Mouse (Mus musculus): ENCODE data around the gene Csf3r. TPM values are rescaled to one million over a fixed set of nuclear protein-coding genes. Genes with fewer than 3 reads are reported as not detected.
"Not testable (repeated sequence)": the region's sequence is repeated elsewhere in the genome, so short reads cannot be mapped to it uniquely, and the experiment has no call there.

Csf3r gene
- polyA plus RNA-seq (2014; fragmentation: Nextera tagmentation; extraction: Ambion mirVana): 0.69 and 0.76 TPM in 2 replicates

GRCm38 (mm10) chr4:126024303-126024900 lies at the start of gene Csf3r:
TSS of gene Csf3r (plus strand) at chr4:126024550.
- H3K4me2 ChIP-seq (replicated peaks): no peak within 1 kb of the TSS
- H3K4me1 ChIP-seq (replicated peaks; ENCODE audit: control insufficient read depth, insufficient read depth, low read length): no peaks in the 10 kb centered on the region
- no peak within 1 kb of the TSS for H3K27ac ChIP-seq
- ATAC-seq (ENCODE audit: low FRiP score) (no peak), DNase-seq (ENCODE audit: low spot score) (no peak)
- no peaks in the 10 kb centered on the region for H3K27me3 ChIP-seq (ENCODE audit: control insufficient read depth, insufficient read depth, low read length)
- H3K36me3 ChIP-seq (replicated peaks; ENCODE audit: control insufficient read depth, insufficient read depth): no peaks in the 10 kb centered on the region
- H3K4me3 ChIP-seq (replicated peaks; ENCODE audit: low read length): no peak within 1 kb of the TSS
- no peak within 1 kb of the TSS for H3K9ac ChIP-seq
- 61% methylated on average over 16 of the region's 16 CpGs for WGBS
- H3K9me3 ChIP-seq (ENCODE audit: control insufficient read depth, low read length): no peaks in the 10 kb centered on the region

GRCm38 (mm10) chr4:125977768-125978167 lies 46.6 kb upstream of the Csf3r start:
- H3K9me3 ChIP-seq (ENCODE audit: control insufficient read depth, low read length): no peaks in the 10 kb centered on the region
- no peak for DNase-seq (ENCODE audit: low spot score)
- 67% methylated on average over 9 of the region's 9 CpGs for WGBS
- no peak overlapping the region for H3K27ac ChIP-seq
- no peak overlapping the region for H3K4me3 ChIP-seq (replicated peaks; ENCODE audit: low read length)
- H3K9ac ChIP-seq: no peak overlapping the region
- no peaks in the 10 kb centered on the region for H3K36me3 ChIP-seq (replicated peaks; ENCODE audit: control insufficient read depth, insufficient read depth)
- no peaks in the 10 kb centered on the region for H3K27me3 ChIP-seq (ENCODE audit: control insufficient read depth, insufficient read depth, low read length)
- no peak overlapping the region for H3K4me2 ChIP-seq (replicated peaks)
- H3K4me1 ChIP-seq (replicated peaks; ENCODE audit: control insufficient read depth, insufficient read depth, low read length): peaks cover 4% of the 10 kb centered on the region; the same call in 1 of the 2 replicates
- ATAC-seq (ENCODE audit: low FRiP score): no peak

GRCm38 (mm10) chr4:125983279-125983678 lies 41.1 kb upstream of the Csf3r start:
- H3K4me1 ChIP-seq (replicated peaks; ENCODE audit: control insufficient read depth, insufficient read depth, low read length): 0 out of 2 replicates have a peak, but pooled peaks cover 3% of the 10 kb centered on the region
- DNase-seq (ENCODE audit: low spot score): no peak
- H3K27me3 ChIP-seq (ENCODE audit: control insufficient read depth, insufficient read depth, low read length): no peaks in the 10 kb centered on the region; the same call in 1 of the 2 replicates
- no peak overlapping the region for H3K27ac ChIP-seq
- no peaks in the 10 kb centered on the region for H3K9me3 ChIP-seq (ENCODE audit: control insufficient read depth, low read length)
- H3K4me2 ChIP-seq (replicated peaks): no peak overlapping the region
- WGBS: 42% methylated on average over 8 of the region's 8 CpGs
- H3K36me3 ChIP-seq (replicated peaks; ENCODE audit: control insufficient read depth, insufficient read depth): no peaks in the 10 kb centered on the region
- no peak overlapping the region for H3K4me3 ChIP-seq (replicated peaks; ENCODE audit: low read length)
- H3K9ac ChIP-seq: no peak overlapping the region
- no peak for ATAC-seq (ENCODE audit: low FRiP score)

GRCm38 (mm10) chr4:125985703-125986102 lies 38.6 kb upstream of the Csf3r start:
- not testable (repeated sequence) for H3K9ac ChIP-seq; DNase-seq (ENCODE audit: low spot score); H3K36me3 ChIP-seq (replicated peaks; ENCODE audit: control insufficient read depth, insufficient read depth); H3K27me3 ChIP-seq (ENCODE audit: control insufficient read depth, insufficient read depth, low read length); H3K4me3 ChIP-seq (replicated peaks; ENCODE audit: low read length); H3K27ac ChIP-seq; ATAC-seq (ENCODE audit: low FRiP score); H3K4me2 ChIP-seq (replicated peaks); H3K9me3 ChIP-seq (ENCODE audit: control insufficient read depth, low read length)
- WGBS: 30% methylated on average over 2 of the region's 2 CpGs
- peaks cover 10% of the 10 kb centered on the region; the same call in 1 of the 2 replicates for H3K4me1 ChIP-seq (replicated peaks; ENCODE audit: control insufficient read depth, insufficient read depth, low read length)

GRCm38 (mm10) chr4:125987071-125987470 lies 37.3 kb upstream of the Csf3r start:
- H3K4me3 ChIP-seq (replicated peaks; ENCODE audit: low read length): no peak overlapping the region
- H3K4me1 ChIP-seq (replicated peaks; ENCODE audit: control insufficient read depth, insufficient read depth, low read length): peaks cover 10% of the 10 kb centered on the region; the same call in 1 of the 2 replicates
- H3K27ac ChIP-seq: no peak overlapping the region
- H3K9me3 ChIP-seq (ENCODE audit: control insufficient read depth, low read length): no peaks in the 10 kb centered on the region
- no peaks in the 10 kb centered on the region; the same call in 1 of the 2 replicates for H3K27me3 ChIP-seq (ENCODE audit: control insufficient read depth, insufficient read depth, low read length)
- no peak for DNase-seq (ENCODE audit: low spot score)
- H3K36me3 ChIP-seq (replicated peaks; ENCODE audit: control insufficient read depth, insufficient read depth): no peaks in the 10 kb centered on the region
- WGBS: 69% methylated on average over 3 of the region's 3 CpGs
- no peak for ATAC-seq (ENCODE audit: low FRiP score)
- H3K9ac ChIP-seq: no peak overlapping the region
- H3K4me2 ChIP-seq (replicated peaks): no peak overlapping the region

- Histone ChIP-seq H3K9ac (no peak overlapping the region), H3K4me1 (replicated peaks; ENCODE audit: control insufficient read depth, insufficient read depth, low read length) (peaks cover 10% of the 10 kb centered on the region; the same call in 1 of the 2 replicates), H3K9me3 (ENCODE audit: control insufficient read depth, low read length) (no peaks in the 10 kb centered on the region), H3K4me2 (replicated peaks) (no peak overlapping the region), H3K27me3 (ENCODE audit: control insufficient read depth, insufficient read depth, low read length) (no peaks in the 10 kb centered on the region; the same call in 1 of the 2 replicates), H3K36me3 (replicated peaks; ENCODE audit: control insufficient read depth, insufficient read depth) (no peaks in the 10 kb centered on the region), H3K4me3 (replicated peaks; ENCODE audit: low read length) (no peak overlapping the region), H3K27ac (no peak overlapping the region)
- DNase-seq (ENCODE audit: low spot score) (no peak), ATAC-seq (ENCODE audit: low FRiP score) (no peak)
- 39% methylated on average over 11 of the region's 11 CpGs for WGBS
Observed at GRCm38 (mm10) chr4:125989061-125989460, 35.3 kb upstream of the Csf3r start.

GRCm38 (mm10) chr4:125990143-125990542 lies 34.2 kb upstream of the Csf3r start:
- Histone ChIP-seq H3K4me1 (replicated peaks; ENCODE audit: control insufficient read depth, insufficient read depth, low read length) (peaks cover 7% of the 10 kb centered on the region; the same call in 1 of the 2 replicates), H3K4me3 (replicated peaks; ENCODE audit: low read length) (no peak overlapping the region)
- peak; percentile 72; the same call in 1 of the 2 replicates for ATAC-seq (ENCODE audit: low FRiP score)

GRCm38 (mm10) chr4:125992206-125992605 lies 32.1 kb upstream of the Csf3r start:
- ATAC-seq (ENCODE audit: low FRiP score): no peak

More at GRCm38 (mm10) chr4:125990143-125990542, 34.2 kb upstream of the Csf3r start:
- no peak overlapping the region for H3K4me2 ChIP-seq (replicated peaks)
- no peak overlapping the region for H3K9ac ChIP-seq
- H3K9me3 ChIP-seq (ENCODE audit: control insufficient read depth, low read length): no peaks in the 10 kb centered on the region
- no peak overlapping the region for H3K27ac ChIP-seq
- no peaks in the 10 kb centered on the region; the same call in 1 of the 2 replicates for H3K27me3 ChIP-seq (ENCODE audit: control insufficient read depth, insufficient read depth, low read length)
- DNase-seq (ENCODE audit: low spot score): peak; percentile 90
- no peaks in the 10 kb centered on the region for H3K36me3 ChIP-seq (replicated peaks; ENCODE audit: control insufficient read depth, insufficient read depth)
- WGBS: 26% methylated on average over 7 of the region's 7 CpGs

GRCm38 (mm10) chr4:125992906-125993305 lies 31.4 kb upstream of the Csf3r start:
- no peak for DNase-seq (ENCODE audit: low spot score)

More at GRCm38 (mm10) chr4:125992206-125992605, 32.1 kb upstream of the Csf3r start:
- WGBS: 71% methylated on average over 3 of the region's 3 CpGs
- no peak overlapping the region for H3K4me2 ChIP-seq (replicated peaks)
- no peaks in the 10 kb centered on the region; the same call in 1 of the 2 replicates for H3K27me3 ChIP-seq (ENCODE audit: control insufficient read depth, insufficient read depth, low read length)
- H3K27ac ChIP-seq: no peak overlapping the region
- H3K9ac ChIP-seq: no peak overlapping the region
- H3K9me3 ChIP-seq (ENCODE audit: control insufficient read depth, low read length): peaks cover 4% of the 10 kb centered on the region; the same call in 1 of the 2 replicates
- H3K4me3 ChIP-seq (replicated peaks; ENCODE audit: low read length): no peak overlapping the region
- H3K36me3 ChIP-seq (replicated peaks; ENCODE audit: control insufficient read depth, insufficient read depth): no peaks in the 10 kb centered on the region
- no peak for DNase-seq (ENCODE audit: low spot score)
- peaks cover 7% of the 10 kb centered on the region; the same call in 1 of the 2 replicates for H3K4me1 ChIP-seq (replicated peaks; ENCODE audit: control insufficient read depth, insufficient read depth, low read length)

More at GRCm38 (mm10) chr4:125992906-125993305, 31.4 kb upstream of the Csf3r start:
- no peak for ATAC-seq (ENCODE audit: low FRiP score)
- no peak overlapping the region for H3K4me3 ChIP-seq (replicated peaks; ENCODE audit: low read length)
- H3K27me3 ChIP-seq (ENCODE audit: control insufficient read depth, insufficient read depth, low read length): no peaks in the 10 kb centered on the region; the same call in 1 of the 2 replicates
- H3K4me1 ChIP-seq (replicated peaks; ENCODE audit: control insufficient read depth, insufficient read depth, low read length): peaks cover 7% of the 10 kb centered on the region; the same call in 1 of the 2 replicates
- no peak overlapping the region for H3K4me2 ChIP-seq (replicated peaks)
- no peak overlapping the region for H3K9ac ChIP-seq
- no peak overlapping the region for H3K27ac ChIP-seq
- peaks cover 11% of the 10 kb centered on the region for H3K9me3 ChIP-seq (ENCODE audit: control insufficient read depth, low read length)
- no peaks in the 10 kb centered on the region for H3K36me3 ChIP-seq (replicated peaks; ENCODE audit: control insufficient read depth, insufficient read depth)
- WGBS: 49% methylated on average over 2 of the region's 2 CpGs
